Mouse (Mus musculus) stomach, embryonic 14.5 days (tissue): ENCODE results near the gene Irs1. TPM values are rescaled to one million over a fixed set of nuclear protein-coding genes. Genes with fewer than 3 reads are reported as not detected.

ENCODE experiments used
- ATAC-seq: fragments of 200-750 bp; cut with Nextera tagmentation; 2 replicates; pipeline ENCODE4 v1.8.0; 2017; ENCODE audit warnings: low read depth, moderate TSS enrichment; ENCODE audit not compliant: insufficient number of reproducible peaks, insufficient read depth, low FRiP score
- H3K27ac ChIP-seq: fragments of 300-500 bp; sonication (generic); 2 replicates; pipeline ENCODE4 v1.5.1; 2014; ENCODE audit warnings: mild to moderate bottlenecking, low read length, moderate library complexity, mixed read lengths
- H3K27me3 ChIP-seq: fragments of 300-500 bp; sonication (generic); 2 replicates; pipeline ENCODE4 v1.6.1; 2014; ENCODE audit warnings: low read length, control low read depth, mixed read lengths; ENCODE audit not compliant: control insufficient read depth, insufficient read depth
- H3K36me3 ChIP-seq: fragments of 300-500 bp; sonication (generic); 2 replicates; pipeline ENCODE4 v1.6.1; 2014; ENCODE audit warnings: mild to moderate bottlenecking, control low read depth, low read length, moderate library complexity, mixed read lengths; ENCODE audit not compliant: control insufficient read depth, insufficient read depth
- H3K4me1 ChIP-seq: fragments of 300-500 bp; sonication (generic); 2 replicates; pipeline ENCODE4 v1.6.1; 2014; ENCODE audit warnings: low read length, control low read depth, mixed read lengths; ENCODE audit not compliant: control insufficient read depth, insufficient read depth
- H3K4me2 ChIP-seq: fragments of 300-500 bp; sonication (generic); replicated peaks from 2 replicates; pipeline ENCODE4 v1.6.1; 2014; ENCODE audit warnings: low read depth, low read length, control low read depth
- H3K4me3 ChIP-seq: fragments of 300-500 bp; sonication (generic); 2 replicates; pipeline ENCODE4 v1.5.1; 2014; ENCODE audit warnings: low read depth, low read length, control low read depth
- H3K9ac ChIP-seq: fragments of 300-500 bp; sonication (generic); replicated peaks from 2 replicates; pipeline ENCODE4 v1.6.1; 2014; ENCODE audit warnings: low read depth, mild to moderate bottlenecking, control low read depth, low read length, moderate library complexity, mixed read lengths
- H3K9me3 ChIP-seq: fragments of 300-500 bp; sonication (generic); 2 replicates; pipeline ENCODE4 v1.6.1; 2016; ENCODE audit warnings: low read depth, low read length, control low read depth; ENCODE audit not compliant: control insufficient read depth
- WGBS: fragments of 180-500 bp; shearing (Covaris S2); extraction: QIAGEN DNeasy Blood & Tissue Kit; methylation state at CpG from one replicate; pipeline ENCODE4 v1.1.7; 2014; 5-methylcytosine and 5-hydroxymethylcytosine counted together
- polyA plus RNA-seq: library from polyadenylated mRNA; unstranded; fragments of >200 nt; fragmentation: Nextera tagmentation; extraction: Ambion mirVana; gene quantifications from 2 replicates; pipeline ENCODE4 v1.2.1, GENCODE M21; 2014

Irs1 gene
- 6.7 TPM in 2 replicates for polyA plus RNA-seq

DNA sequence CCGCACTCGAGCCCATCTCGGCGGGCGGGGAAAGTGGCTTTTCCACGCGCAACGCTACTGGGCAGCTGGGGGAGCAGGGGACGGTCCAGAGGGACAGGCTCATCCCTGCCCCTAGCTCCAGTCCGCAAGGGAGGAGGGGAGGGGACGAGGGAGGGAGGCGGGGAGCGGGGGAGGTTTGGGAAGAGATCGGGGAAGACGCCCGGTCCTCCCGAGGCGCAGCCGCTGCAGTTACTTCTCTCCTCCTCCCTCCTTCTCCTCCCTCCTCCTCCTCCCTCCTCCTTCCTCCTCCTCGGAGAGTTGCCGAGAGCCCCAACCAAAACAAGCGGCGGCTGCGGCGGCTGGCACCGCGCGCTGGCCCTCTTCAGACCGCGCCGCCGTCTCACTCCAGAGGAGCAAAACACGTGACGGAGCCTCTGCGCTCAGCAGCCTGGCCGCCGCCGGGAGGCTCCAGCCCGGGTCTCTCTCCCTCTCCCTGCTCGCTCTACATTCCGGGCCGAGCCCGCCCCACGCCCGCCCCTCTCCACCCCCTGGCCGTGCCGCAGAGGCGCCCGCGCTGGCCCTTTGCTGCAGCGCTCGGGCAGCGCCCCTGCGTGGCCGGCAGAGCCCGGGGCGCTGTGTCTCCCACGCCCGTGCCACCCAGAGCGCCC, at the start of gene Irs1:
TSS of gene Irs1 (minus strand) at position 266 of the 647 bp plus-strand sequence.
- Histone ChIP-seq H3K9me3 (no peaks in the 10 kb centered on the region), H3K27me3 (no peaks in the 10 kb centered on the region), H3K4me1 (peaks cover 30% of the 10 kb centered on the region), H3K4me3 (peak within 1 kb of the TSS; percentile 70), H3K9ac (peak within 1 kb of the TSS; percentile 72), H3K36me3 (peaks cover 9% of the 10 kb centered on the region), H3K4me2 (peak within 1 kb of the TSS; percentile 88), H3K27ac (peak within 1 kb of the TSS; percentile 96)
- under 1% methylated on average over 44 of the region's 60 CpGs for WGBS
- peak; percentile 89 for ATAC-seq

DNA sequence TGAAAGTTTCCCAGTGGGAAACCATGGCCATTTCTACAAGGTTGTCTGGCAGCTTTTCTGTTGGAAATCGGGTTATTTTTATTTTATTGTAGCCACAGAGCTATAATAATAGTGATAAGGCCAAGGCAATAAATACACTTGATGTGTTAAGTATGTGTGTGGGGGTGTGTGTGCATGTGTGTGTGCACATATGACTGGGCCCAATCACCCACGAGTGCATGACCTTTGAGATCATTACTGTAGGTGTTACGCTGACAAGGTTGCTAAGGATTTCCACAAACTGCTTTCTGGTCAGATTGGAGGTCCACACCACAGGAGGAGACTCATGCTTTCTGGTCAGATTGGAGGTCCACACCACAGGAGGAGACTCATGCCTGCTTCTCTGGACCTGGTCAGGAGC, 43.3 kb upstream of the Irs1 start:
- Histone ChIP-seq H3K9me3 (no peaks in the 10 kb centered on the region), H3K9ac (no peak overlapping the region), H3K4me2 (no peak overlapping the region), H3K4me1 (no peaks in the 10 kb centered on the region), H3K27ac (no peak overlapping the region), H3K4me3 (no peak overlapping the region), H3K36me3 (no peaks in the 10 kb centered on the region), H3K27me3 (no peaks in the 10 kb centered on the region)
- 89% methylated on average over 3 of the region's 3 CpGs for WGBS
- no peak for ATAC-seq

- no peaks in the 10 kb centered on the region for H3K27me3 ChIP-seq
- H3K9ac ChIP-seq: no peak overlapping the region
- no peaks in the 10 kb centered on the region for H3K4me1 ChIP-seq
- ATAC-seq: no peak
- no peak overlapping the region for H3K4me3 ChIP-seq
- no peak overlapping the region for H3K27ac ChIP-seq
- H3K4me2 ChIP-seq: no peak overlapping the region
- H3K36me3 ChIP-seq: no peaks in the 10 kb centered on the region
- no peaks in the 10 kb centered on the region for H3K9me3 ChIP-seq
Measured at GRCm38 (mm10) chr1:82329954-82330247, 38.7 kb upstream of the Irs1 start.

GRCm38 (mm10) chr1:82329237-82329953, 38.2 kb upstream of the Irs1 start:
- Histone ChIP-seq H3K4me2 (no peak overlapping the region), H3K9ac (no peak overlapping the region), H3K9me3 (no peaks in the 10 kb centered on the region), H3K27me3 (no peaks in the 10 kb centered on the region), H3K4me3 (no peak overlapping the region), H3K36me3 (no peaks in the 10 kb centered on the region), H3K27ac (no peak overlapping the region), H3K4me1 (no peaks in the 10 kb centered on the region)
- no peak for ATAC-seq
- 82% methylated on average over 4 of the region's 4 CpGs for WGBS

DNA sequence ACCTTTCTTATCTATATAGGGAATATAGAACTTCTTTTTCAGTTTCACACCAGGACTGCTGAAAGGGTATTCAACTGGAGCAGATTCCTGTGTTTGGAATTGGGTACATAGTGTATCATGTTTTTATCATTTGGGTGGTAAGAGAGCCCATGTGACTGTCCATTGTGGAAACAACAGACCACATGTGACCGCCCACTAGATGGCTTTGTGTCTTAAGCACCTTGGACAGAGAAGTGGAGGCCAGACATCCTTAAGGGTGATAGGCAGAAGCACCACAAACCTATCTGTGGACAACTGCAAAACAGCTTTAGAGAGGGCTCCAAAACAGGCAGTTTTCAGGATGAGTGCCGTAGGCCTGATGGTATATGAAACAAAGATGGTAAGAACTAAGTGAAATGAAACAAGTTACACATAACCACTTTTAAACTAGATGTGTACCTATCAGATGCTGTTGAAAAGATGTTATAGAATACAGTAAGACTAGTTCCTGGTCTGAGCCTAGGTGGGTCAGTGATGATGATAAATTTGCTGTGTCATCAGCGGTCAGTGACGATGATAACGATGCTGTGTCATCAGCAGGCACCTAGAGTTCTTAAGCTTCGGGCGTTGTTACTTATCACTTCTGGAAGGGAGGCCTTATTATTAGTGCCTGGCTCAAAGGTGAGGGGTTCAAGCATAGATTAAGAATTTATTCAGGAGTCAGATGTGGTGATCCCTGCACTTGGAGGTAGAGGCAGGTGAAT, 37.0 kb upstream of the Irs1 start:
- ATAC-seq: no peak
- Histone ChIP-seq H3K9ac (no peak overlapping the region), H3K4me3 (no peak overlapping the region), H3K4me2 (no peak overlapping the region), H3K9me3 (no peaks in the 10 kb centered on the region), H3K27ac (no peak overlapping the region), H3K36me3 (no peaks in the 10 kb centered on the region), H3K27me3 (no peaks in the 10 kb centered on the region), H3K4me1 (no peaks in the 10 kb centered on the region)
- WGBS: 90% methylated on average over 7 of the region's 7 CpGs

DNA sequence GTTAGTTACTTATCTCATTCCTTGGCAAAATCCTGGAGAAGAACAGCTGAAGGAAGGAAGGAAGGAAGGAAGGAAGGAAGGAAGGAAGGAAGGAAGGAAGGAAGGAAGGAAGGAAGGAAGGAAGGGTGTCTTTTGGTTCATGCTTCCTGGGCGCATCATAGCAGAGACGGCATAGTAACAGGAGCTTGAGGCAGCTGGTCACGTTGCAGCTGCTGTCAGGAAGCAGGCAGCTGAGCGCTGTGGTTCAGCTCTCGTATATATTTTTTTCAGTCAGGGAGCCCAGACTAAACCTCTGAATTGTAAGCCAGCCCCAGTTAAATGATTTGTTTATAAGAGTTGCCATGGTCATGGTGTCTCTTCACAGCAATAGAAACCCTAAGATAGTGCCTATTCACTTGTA, 34.9 kb upstream of the Irs1 start:
- H3K27ac ChIP-seq: no peak overlapping the region
- H3K9me3 ChIP-seq: no peaks in the 10 kb centered on the region
- no peak for ATAC-seq
- H3K36me3 ChIP-seq: no peaks in the 10 kb centered on the region
- H3K4me2 ChIP-seq: no peak overlapping the region
- no peaks in the 10 kb centered on the region for H3K27me3 ChIP-seq
- 78% methylated on average over 5 of the region's 5 CpGs for WGBS
- no peaks in the 10 kb centered on the region for H3K4me1 ChIP-seq
- H3K4me3 ChIP-seq: no peak overlapping the region
- no peak overlapping the region for H3K9ac ChIP-seq

- Histone ChIP-seq H3K9ac (no peak overlapping the region), H3K4me3 (no peak overlapping the region), H3K4me2 (no peak overlapping the region), H3K4me1 (no peaks in the 10 kb centered on the region), H3K27ac (no peak overlapping the region), H3K27me3 (no peaks in the 10 kb centered on the region), H3K36me3 (no peaks in the 10 kb centered on the region), H3K9me3 (no peaks in the 10 kb centered on the region)
- ATAC-seq: no peak
- 13% methylated on average over 4 of the region's 4 CpGs for WGBS
Measured at GRCm38 (mm10) chr1:82324131-82324785, 33.0 kb upstream of the Irs1 start.

- Histone ChIP-seq H3K27me3 (no peaks in the 10 kb centered on the region), H3K9me3 (no peaks in the 10 kb centered on the region), H3K36me3 (no peaks in the 10 kb centered on the region), H3K4me3 (no peak overlapping the region), H3K9ac (no peak overlapping the region), H3K27ac (no peak overlapping the region), H3K4me2 (no peak overlapping the region), H3K4me1 (no peaks in the 10 kb centered on the region; the same call in 1 of the 2 replicates)
- ATAC-seq: no peak
- 87% methylated on average over 1 of the region's 1 CpGs for WGBS
Measured at GRCm38 (mm10) chr1:82321441-82321840, 30.2 kb upstream of the Irs1 start.
